Mouse (Mus musculus) splenic B cell, adult 2 months (primary cell): ENCODE results near the gene Dnmt3c.

ENCODE experiments used
- DNase-seq: peaks from one replicate; pipeline ENCODE4 v3.0.0-alpha.2; 2011; ENCODE audit warnings: low read depth, low spot score
- H3K27me3 ChIP-seq: 2 replicates; pipeline ENCODE4 v1.6.1; 2012; ENCODE audit warnings: mild to moderate bottlenecking, low read length, moderate library complexity, mixed read lengths; ENCODE audit not compliant: control insufficient read depth, poor library complexity, insufficient read depth, severe bottlenecking
- H3K36me3 ChIP-seq: 2 replicates; pipeline ENCODE4 v1.6.1; 2012; ENCODE audit warnings: mild to moderate bottlenecking, low read length, moderate library complexity, mixed read lengths; ENCODE audit not compliant: control insufficient read depth, poor library complexity, insufficient read depth, severe bottlenecking

The Dnmt3c gene

GRCm38 (mm10) chr2:153747994-153748393, 51.5 kb downstream of the Dnmt3c start:
- peaks cover 6% of the 10 kb centered on the region; the same call in 1 of the 2 replicates for H3K36me3 ChIP-seq
- no peaks in the 10 kb centered on the region for H3K27me3 ChIP-seq
- no peak for DNase-seq

DNA sequence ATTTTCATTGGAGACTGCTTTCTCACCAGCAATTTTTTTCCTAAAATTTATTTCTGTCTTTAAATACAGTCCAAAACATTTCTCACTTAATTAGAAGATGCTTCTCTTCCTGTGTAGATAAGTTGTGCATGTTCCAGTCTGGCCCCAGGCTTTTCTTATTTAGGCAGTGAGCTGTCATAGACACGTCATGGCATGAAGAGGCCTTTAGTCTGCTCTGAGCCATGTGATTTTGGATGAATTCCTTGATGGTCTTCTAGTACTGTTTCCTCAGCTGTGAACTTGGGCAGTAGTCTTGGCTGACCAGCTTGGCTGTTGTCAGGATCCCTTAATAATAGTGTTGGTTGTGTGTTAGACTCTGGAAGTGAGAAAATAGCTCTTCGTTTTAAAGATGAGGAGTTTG, 53.9 kb downstream of the Dnmt3c start:
- Histone ChIP-seq H3K36me3 (peaks cover 7% of the 10 kb centered on the region), H3K27me3 (no peaks in the 10 kb centered on the region)
- no peak for DNase-seq

DNA sequence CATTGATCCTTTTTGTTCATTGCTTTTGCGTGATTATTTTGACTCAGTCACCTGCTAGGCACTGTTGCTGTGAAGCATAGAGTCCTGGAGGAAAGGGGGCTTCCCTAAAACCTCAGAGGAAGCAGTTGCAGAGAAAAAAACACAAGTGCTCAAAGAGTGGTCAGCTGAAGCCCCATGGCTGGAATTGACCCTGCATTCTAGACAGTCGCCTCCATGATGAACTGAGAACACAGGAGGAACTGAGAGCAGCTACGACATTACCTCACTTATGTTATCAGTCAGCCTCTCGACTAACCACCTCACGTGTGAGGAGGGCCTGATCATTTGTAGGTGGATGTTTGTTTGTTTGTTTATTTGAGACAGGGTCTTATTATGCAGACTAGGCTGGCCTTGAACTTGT, 65.7 kb downstream of the Dnmt3c start:
- no peaks in the 10 kb centered on the region for H3K27me3 ChIP-seq
- DNase-seq, result no peak
- H3K36me3 ChIP-seq, result peaks cover 33% of the 10 kb centered on the region

DNA sequence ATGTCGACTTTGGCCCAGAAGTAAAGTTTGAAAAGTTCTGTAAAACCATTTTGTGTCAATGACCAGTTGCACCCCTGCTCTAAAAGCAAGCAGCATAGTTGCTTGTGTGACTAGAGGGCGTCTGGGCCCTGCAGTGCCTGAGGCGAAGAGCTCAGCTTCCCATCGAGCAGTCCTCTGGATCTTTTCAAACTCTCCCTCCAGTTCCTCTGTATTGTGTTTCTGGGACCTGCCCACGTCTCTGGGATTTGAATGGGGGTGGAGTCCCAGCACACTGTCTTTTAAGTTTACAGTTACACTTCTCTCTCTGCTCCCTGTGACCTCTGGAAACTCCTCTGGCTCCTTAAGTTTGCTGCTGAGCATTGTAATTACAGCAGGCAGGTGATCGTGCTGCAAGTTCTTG, 71.0 kb downstream of the Dnmt3c start:
- no peaks in the 10 kb centered on the region for H3K27me3 ChIP-seq
- DNase-seq, result no peak

GRCm38 (mm10) chr2:153768881-153769280, 72.4 kb downstream of the Dnmt3c start:
- DNase-seq, result no peak
- H3K27me3 ChIP-seq, result no peaks in the 10 kb centered on the region
- peaks cover 14% of the 10 kb centered on the region for H3K36me3 ChIP-seq

More for the DNA sequence above, 71.0 kb downstream of the Dnmt3c start:
- H3K36me3 ChIP-seq, result peaks cover 17% of the 10 kb centered on the region

GRCm38 (mm10) chr2:153772950-153773349, 76.5 kb downstream of the Dnmt3c start:
- Histone ChIP-seq H3K27me3 (no peaks in the 10 kb centered on the region), H3K36me3 (0 out of 2 replicates have a peak, but pooled peaks cover 3% of the 10 kb centered on the region)
- no peak for DNase-seq

DNA sequence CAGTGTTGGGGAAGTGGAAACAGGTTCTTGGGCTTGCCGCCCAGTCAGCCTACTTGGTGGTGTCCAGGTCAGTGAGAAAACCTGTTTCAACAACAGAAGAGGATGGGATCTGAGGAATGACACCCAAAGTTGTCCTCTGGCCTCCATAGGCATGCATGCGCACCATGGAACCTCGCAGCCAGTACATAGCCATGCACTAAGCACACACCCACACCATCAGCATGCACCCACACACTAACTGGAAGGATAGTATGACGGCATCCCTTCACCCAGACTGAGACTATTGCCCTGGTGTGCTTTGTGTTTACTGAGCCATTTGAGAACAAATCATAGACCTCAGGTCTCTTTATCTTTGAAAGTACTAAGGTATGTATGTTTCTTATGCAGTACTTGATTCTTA, 79.0 kb downstream of the Dnmt3c start:
- Histone ChIP-seq H3K36me3 (0 out of 2 replicates have a peak, but pooled peaks cover under 1% of the 10 kb centered on the region), H3K27me3 (no peaks in the 10 kb centered on the region)
- no peak for DNase-seq

- peak; percentile 76 for DNase-seq
- no peaks in the 10 kb centered on the region for H3K36me3 ChIP-seq
- no peaks in the 10 kb centered on the region for H3K27me3 ChIP-seq
These were observed 82.3 kb downstream of the Dnmt3c start for GRCm38 (mm10) chr2:153778638-153779362.
